Mouse (Mus musculus): ENCODE measurements around the gene Pald1. TPM values are rescaled to one million over a fixed set of nuclear protein-coding genes. Genes with fewer than 3 reads are reported as not detected.

The Pald1 gene
- total RNA-seq, 2 experiments from 2014 or later: 15.2 to 20.0 TPM

- no peak for DNase-seq (ENCODE audit: extremely low spot score in 1 of 2, low spot score in 1 of 2)
Observed at GRCm38 (mm10) chr10:61405958-61406357, 22.6 kb upstream of the Pald1 start.

- no peak for DNase-seq (ENCODE audit: extremely low spot score in 1 of 2, low spot score in 1 of 2)
Observed at GRCm38 (mm10) chr10:61402911-61403310, 19.6 kb upstream of the Pald1 start.

- no peak for DNase-seq (ENCODE audit: extremely low spot score in 1 of 2, low spot score in 1 of 2)
Observed at GRCm38 (mm10) chr10:61402480-61402879, 19.1 kb upstream of the Pald1 start.

GRCm38 (mm10) chr10:61400407-61400806 is 17.1 kb upstream of the Pald1 start:
- DNase-seq (ENCODE audit: extremely low spot score in 1 of 2, low spot score in 1 of 2): no peak

- DNase-seq (ENCODE audit: extremely low spot score in 1 of 2, low spot score in 1 of 2): peak in 1 of 2 experiments; percentile 78
Observed at GRCm38 (mm10) chr10:61399156-61399734, 15.9 kb upstream of the Pald1 start.

GRCm38 (mm10) chr10:61398125-61398524 is 14.8 kb upstream of the Pald1 start:
- no peak for DNase-seq (ENCODE audit: extremely low spot score in 1 of 2, low spot score in 1 of 2)

GRCm38 (mm10) chr10:61394476-61395136 is 11.3 kb upstream of the Pald1 start:
- DNase-seq (ENCODE audit: extremely low spot score in 1 of 2, low spot score in 1 of 2): no peak

- DNase-seq (ENCODE audit: extremely low spot score in 1 of 2, low spot score in 1 of 2): no peak
Observed at GRCm38 (mm10) chr10:61392584-61392983, 9.3 kb upstream of the Pald1 start.

- DNase-seq (ENCODE audit: extremely low spot score in 1 of 2, low spot score in 1 of 2): no peak
Observed at GRCm38 (mm10) chr10:61390148-61390547, 6.8 kb upstream of the Pald1 start.

- no peak for DNase-seq (ENCODE audit: extremely low spot score in 1 of 2, low spot score in 1 of 2)
Observed at GRCm38 (mm10) chr10:61389020-61389419, 5.7 kb upstream of the Pald1 start.

GRCm38 (mm10) chr10:61386284-61386683 is 3.0 kb upstream of the Pald1 start:
- DNase-seq (ENCODE audit: extremely low spot score in 1 of 2, low spot score in 1 of 2): no peak

GRCm38 (mm10) chr10:61385174-61385573 is 1.8 kb upstream of the Pald1 start:
- DNase-seq (ENCODE audit: extremely low spot score in 1 of 2, low spot score in 1 of 2): no peak

- no peak for DNase-seq (ENCODE audit: extremely low spot score in 1 of 2, low spot score in 1 of 2)
Observed at GRCm38 (mm10) chr10:61383715-61384047, 351 bp upstream of the Pald1 start.

- no peak for DNase-seq (ENCODE audit: extremely low spot score in 1 of 2, low spot score in 1 of 2)
Observed at GRCm38 (mm10) chr10:61382281-61382731, 1.0 kb downstream of the Pald1 start.

- no peak for DNase-seq (ENCODE audit: extremely low spot score in 1 of 2, low spot score in 1 of 2)
Observed at GRCm38 (mm10) chr10:61381823-61382222, 1.5 kb downstream of the Pald1 start.

GRCm38 (mm10) chr10:61380186-61380585 is 3.1 kb downstream of the Pald1 start:
- no peak for DNase-seq (ENCODE audit: extremely low spot score in 1 of 2, low spot score in 1 of 2)

- no peak for DNase-seq (ENCODE audit: extremely low spot score in 1 of 2, low spot score in 1 of 2)
Observed at GRCm38 (mm10) chr10:61379340-61380040, 3.8 kb downstream of the Pald1 start.

GRCm38 (mm10) chr10:61378698-61379097 is 4.6 kb downstream of the Pald1 start:
- DNase-seq (ENCODE audit: extremely low spot score in 1 of 2, low spot score in 1 of 2): no peak

GRCm38 (mm10) chr10:61378050-61378449 is 5.3 kb downstream of the Pald1 start:
- no peak for DNase-seq (ENCODE audit: extremely low spot score in 1 of 2, low spot score in 1 of 2)

GRCm38 (mm10) chr10:61374771-61375481 is 8.4 kb downstream of the Pald1 start:
- no peak for DNase-seq (ENCODE audit: extremely low spot score in 1 of 2, low spot score in 1 of 2)

GRCm38 (mm10) chr10:61374076-61374475 is 9.3 kb downstream of the Pald1 start:
- DNase-seq (ENCODE audit: extremely low spot score in 1 of 2, low spot score in 1 of 2): peak in 1 of 2 experiments; percentile 22

Data from layer of hippocampus, postnatal 25 days (tissue).